Mouse (Mus musculus): ENCODE results near the gene Phxr2.

Phxr2 gene

DNA sequence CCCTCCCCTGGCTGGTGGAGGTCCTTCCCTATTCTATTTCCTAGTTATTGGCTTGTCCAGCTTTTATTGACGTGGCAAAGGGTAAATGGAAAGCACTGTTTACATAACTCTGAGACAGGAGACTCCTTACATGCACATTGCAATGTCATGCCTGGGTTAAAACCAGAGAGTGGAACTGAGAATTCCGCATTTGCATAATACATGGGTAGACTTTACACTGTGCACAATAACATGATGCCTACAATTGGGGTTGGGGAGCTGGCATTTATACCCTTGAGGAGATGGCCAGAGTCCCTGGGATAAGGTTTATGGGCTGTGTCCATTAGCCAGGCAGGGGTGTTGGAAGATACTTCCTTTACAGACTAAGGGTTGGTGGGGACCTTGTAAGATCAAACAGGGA is 32.8 kb downstream of the Phxr2 start:
- no peak for DNase-seq (ENCODE audit: low read depth)

DNA sequence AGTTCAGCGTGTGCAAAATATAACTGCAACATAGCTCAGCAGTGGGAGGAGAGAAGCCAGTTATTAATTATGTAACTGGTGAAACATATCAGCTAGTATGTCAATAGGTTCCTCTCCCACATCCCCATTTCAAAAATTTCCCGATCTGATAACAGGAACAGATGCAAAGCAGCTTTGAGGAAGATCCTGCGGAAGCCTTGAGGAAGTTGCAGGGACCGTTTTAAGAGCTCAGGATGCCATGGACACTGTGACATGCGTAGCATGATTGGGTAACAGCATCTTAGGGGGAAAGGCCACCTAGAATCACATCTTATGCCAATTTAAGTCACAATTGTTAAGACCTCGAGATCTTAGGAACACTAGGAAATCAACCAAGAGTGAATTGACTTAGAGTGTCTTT is 36.2 kb downstream of the Phxr2 start:
- no peak for DNase-seq (ENCODE audit: low read depth)

DNA sequence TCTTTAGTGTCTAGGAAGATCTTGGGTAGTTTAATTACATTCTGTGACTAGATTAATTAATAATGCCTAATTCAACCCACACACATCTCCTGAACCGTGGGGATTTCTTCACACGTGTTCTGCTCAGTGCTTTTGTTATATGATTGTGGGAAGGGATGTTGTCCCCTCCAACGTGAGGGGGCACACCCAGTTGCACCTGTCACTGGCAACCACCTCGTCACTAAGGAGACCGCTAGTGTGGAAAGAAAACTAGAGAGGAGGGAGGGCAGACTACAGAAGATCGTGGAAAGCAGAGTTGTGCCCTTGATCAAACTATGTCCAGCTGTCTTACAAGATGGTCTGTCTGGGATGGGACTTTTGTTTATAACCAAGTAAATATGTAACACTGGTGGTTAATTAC is 40.1 kb downstream of the Phxr2 start:
- DNase-seq (ENCODE audit: low read depth): no peak

DNA sequence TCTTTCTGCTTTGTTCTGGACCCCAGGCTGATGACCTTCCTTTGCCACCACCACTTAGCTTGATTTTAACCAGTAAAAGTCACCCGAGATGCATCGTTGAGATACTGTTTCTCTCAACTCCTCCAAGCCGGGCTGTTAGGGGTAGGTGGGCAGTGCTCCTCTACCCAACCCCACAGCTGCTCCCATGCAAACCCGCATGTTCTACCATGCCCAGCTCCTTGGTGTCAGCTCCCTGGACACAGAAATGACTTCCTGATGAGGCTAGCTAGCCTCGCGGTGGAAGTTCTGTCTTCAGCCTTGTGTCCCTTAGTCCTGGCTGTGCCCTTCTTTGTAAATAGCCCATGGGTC is 40.9 kb downstream of the Phxr2 start:
- no peak for DNase-seq (ENCODE audit: low read depth)

DNA sequence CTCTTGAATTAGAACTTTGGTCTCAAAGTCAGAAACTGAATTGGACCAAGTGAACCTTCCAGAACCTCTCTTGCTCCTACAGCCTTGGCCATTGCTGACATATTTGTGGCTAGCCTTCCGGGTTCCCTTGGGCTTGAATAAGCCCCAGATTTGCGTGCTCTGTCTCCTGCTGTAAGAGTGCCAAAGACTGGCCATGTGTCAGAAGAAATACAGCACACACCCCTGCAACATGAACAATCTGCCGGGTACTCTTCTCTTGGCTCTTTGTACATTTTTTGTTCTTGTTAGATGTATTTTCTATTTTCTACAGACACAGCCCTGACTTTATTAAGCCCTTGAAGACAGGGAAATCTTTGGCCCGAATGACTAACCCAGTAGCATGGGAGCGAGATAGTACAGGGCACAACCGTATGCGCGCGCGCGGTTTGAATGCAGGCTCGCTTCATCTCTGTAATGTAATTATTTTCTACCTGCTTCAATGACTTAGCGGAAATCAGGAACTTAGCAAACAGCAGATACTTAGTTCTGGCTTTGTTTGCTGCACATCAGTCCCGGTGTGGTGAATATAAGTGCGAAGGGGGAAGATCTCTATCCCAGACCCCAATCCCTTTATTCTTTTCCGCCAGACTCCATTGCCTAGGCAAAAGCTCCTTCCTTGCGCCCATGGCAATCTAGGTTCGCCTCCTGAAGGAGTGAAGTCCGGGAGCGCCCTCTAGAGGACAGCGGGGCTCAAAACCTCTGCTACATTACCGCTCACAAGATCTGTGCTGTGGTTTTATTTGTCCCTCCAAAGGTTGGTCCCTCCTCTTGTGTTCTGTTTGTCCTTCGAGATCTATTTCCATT is 41.5 kb downstream of the Phxr2 start:
- DNase-seq (ENCODE audit: low read depth): peak; percentile 68

DNA sequence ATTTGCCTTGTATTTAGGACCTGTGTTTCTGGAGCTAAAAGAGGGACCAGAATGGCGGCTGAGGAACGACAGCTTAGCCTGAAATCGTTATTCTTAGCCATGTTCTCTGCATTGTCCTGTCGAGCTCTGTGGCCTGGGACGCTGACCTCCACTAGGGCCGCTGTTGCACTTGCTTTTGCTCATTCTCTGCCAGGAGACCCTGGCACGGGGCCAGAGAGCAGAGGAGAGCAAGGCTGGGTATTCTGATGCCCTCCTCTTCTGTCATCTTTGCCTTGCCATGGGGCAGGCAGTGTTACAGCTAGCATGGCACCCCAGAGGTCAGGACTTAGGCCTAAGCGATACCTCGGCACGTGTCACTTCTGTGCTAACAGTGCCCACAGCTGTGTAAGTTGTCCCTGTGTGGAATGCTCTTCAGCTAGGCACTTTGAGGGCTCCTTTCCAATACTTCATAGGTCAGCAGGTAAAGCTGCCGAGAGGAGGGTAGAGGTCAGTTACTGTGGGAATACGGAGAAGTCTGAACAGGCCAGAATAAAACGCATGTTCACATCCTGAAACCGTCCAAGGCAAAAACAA is 42.6 kb downstream of the Phxr2 start:
- no peak for DNase-seq (ENCODE audit: low read depth)

DNA sequence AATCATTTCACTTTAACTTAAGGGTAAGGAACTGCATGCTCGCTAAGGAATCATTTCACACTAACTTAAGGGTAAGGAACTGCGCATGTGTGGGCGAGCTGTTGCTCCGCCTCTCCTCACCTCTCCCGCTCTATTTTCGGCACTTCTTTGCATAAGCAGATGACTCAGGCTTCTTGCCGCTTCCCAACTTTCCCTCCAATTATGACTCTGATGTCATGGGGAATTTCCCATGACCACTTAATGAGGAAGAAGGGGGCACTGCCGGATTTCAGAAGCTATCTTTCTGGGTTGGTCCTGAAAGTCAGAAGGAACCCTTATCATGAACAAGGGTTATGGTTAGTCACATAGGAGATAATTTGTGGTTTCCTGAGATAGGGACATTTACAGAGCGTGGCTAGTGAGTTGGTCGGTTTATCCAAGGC is 44.5 kb downstream of the Phxr2 start:
- DNase-seq (ENCODE audit: low read depth): no peak

DNA sequence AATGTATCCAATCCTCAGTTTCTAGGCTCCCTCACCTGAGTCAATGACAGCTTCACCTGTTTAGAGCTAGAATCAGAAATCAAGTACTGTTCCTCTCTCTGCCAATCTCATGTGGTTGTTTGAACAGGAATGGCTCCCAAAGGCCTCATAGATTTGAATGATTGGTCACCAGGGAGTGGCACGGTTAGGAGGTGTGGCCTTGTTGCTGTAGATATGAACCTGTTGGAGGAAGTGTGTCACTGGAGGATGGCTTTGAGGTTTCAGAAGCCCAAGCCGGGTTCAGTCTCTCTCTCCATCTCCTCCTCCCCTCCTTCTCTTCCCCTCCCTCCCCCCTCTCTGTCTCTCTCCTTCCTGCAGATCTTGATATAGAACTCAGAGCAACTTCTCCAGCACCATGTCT is 47.5 kb downstream of the Phxr2 start:
- DNase-seq (ENCODE audit: low read depth): no peak

DNA sequence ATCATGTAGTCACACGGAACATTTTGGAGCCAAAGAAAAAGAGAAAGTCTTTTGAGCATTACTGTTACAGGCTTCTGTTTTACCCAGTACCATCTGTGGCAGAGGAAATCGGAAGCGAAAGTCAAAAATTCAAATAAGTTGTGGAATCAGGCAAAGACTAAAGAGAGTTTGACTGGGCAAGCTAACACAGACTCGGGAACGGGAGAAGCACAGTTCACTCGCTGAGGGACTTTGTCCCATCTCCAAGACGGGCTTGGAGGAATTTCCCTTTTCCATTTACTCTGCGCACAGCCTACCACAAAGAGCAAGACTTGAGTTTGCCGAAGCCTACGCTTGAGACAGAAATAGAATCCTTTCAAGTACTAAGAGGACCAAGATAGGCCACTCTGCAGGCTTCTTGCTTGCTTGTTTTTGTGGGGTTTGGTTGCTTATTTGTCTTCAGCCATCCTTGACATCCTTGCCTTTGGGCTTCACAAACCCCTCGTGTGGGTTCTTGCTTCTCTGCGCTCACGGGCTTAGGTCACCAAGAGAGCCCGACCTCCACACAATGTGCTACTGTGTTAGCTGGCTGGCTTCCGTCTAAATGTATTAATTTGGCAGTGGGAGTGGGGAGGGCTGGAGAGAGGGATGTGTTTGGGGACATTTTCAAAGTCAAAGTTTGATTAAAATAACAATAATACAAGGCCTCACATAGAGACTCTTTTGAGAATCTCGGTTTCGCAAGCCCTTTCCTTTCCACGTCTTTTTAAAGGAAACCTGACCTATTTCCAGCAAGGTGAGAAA is 49.8 kb downstream of the Phxr2 start:
- no peak for DNase-seq (ENCODE audit: low read depth)

All from c-Kit-positive CD71-positive TER-119-negative erythroid progenitor cells, embryonic 14.5 days (primary cell).